Mouse (Mus musculus) neural tube, embryonic 14.5 days (tissue): Measurements from ENCODE around the gene Gtdc1. TPM values are rescaled to one million over a fixed set of nuclear protein-coding genes. Genes with fewer than 3 reads are reported as not detected.

ENCODE experiments used
- ATAC-seq: fragments of 200-750 bp; cut with Nextera tagmentation; 2 replicates; pipeline ENCODE4 v1.8.0; 2017; ENCODE audit warnings: low read depth, mild to moderate bottlenecking, moderate TSS enrichment, moderate library complexity
- H3K27ac ChIP-seq: fragments of 300-500 bp; sonication (generic); 2 replicates; pipeline ENCODE4 v1.5.1; 2014; ENCODE audit warnings: low read depth, mild to moderate bottlenecking, control low read depth, low read length, moderate library complexity, mixed read lengths
- H3K27me3 ChIP-seq: fragments of 300-500 bp; sonication (generic); 2 replicates; pipeline ENCODE4 v1.6.1; 2014; ENCODE audit warnings: low read length; ENCODE audit not compliant: control insufficient read depth, insufficient read depth
- H3K36me3 ChIP-seq: fragments of 300-500 bp; sonication (generic); 2 replicates; pipeline ENCODE4 v1.6.1; 2014; ENCODE audit warnings: low read length, mixed read lengths; ENCODE audit not compliant: control insufficient read depth, insufficient read depth
- H3K4me1 ChIP-seq: fragments of 300-500 bp; sonication (generic); 2 replicates; pipeline ENCODE4 v1.6.1; 2014; ENCODE audit warnings: low read length; ENCODE audit not compliant: control insufficient read depth, insufficient read depth
- H3K4me2 ChIP-seq: fragments of 300-500 bp; sonication (generic); 2 replicates; pipeline ENCODE4 v1.6.1; 2014; ENCODE audit warnings: mild to moderate bottlenecking, low read depth, low read length, control low read depth
- H3K4me3 ChIP-seq: fragments of 300-500 bp; sonication (generic); 2 replicates; pipeline ENCODE4 v1.5.1; 2014; ENCODE audit warnings: low read depth, low read length, control low read depth, mixed read lengths
- H3K9ac ChIP-seq: fragments of 300-500 bp; sonication (generic); replicated peaks from 2 replicates; pipeline ENCODE4 v1.6.1; 2014; ENCODE audit warnings: low read depth, mild to moderate bottlenecking, control low read depth, low read length, mixed read lengths
- H3K9me3 ChIP-seq: fragments of 300-500 bp; sonication (generic); 2 replicates; pipeline ENCODE4 v1.6.1; 2016; ENCODE audit warnings: low read length; ENCODE audit not compliant: control insufficient read depth
- WGBS: fragments of 180-500 bp; shearing (Covaris S2); extraction: QIAGEN DNeasy Blood & Tissue Kit; methylation state at CpG from one replicate; pipeline ENCODE4 v1.1.7; 2014; 5-methylcytosine and 5-hydroxymethylcytosine counted together
- polyA plus RNA-seq: library from polyadenylated mRNA; unstranded; fragments of >200 nt; fragmentation: Nextera tagmentation; extraction: Ambion mirVana; gene quantifications from 2 replicates; pipeline ENCODE4 v1.2.1, GENCODE M21; 2014

Gene Gtdc1
- polyA plus RNA-seq, 1 experiment from 2014 or later, result 28.4 TPM

GRCm38 (mm10) chr2:44930951-44931350 lies 3.5 kb upstream of the Gtdc1 start:
- ATAC-seq, result no peak
- no peak overlapping the region for H3K9ac ChIP-seq
- no peaks in the 10 kb centered on the region for H3K36me3 ChIP-seq
- no peak overlapping the region for H3K4me3 ChIP-seq
- peaks cover 4% of the 10 kb centered on the region for H3K9me3 ChIP-seq
- H3K4me2 ChIP-seq, result no peak overlapping the region
- 89% methylated on average over 3 of the region's 3 CpGs for WGBS
- no peaks in the 10 kb centered on the region for H3K4me1 ChIP-seq
- H3K27ac ChIP-seq, result no peak overlapping the region
- no peaks in the 10 kb centered on the region for H3K27me3 ChIP-seq

- H3K27me3 ChIP-seq, result no peaks in the 10 kb centered on the region
- H3K4me1 ChIP-seq, result no peaks in the 10 kb centered on the region
- 82% methylated on average over 3 of the region's 3 CpGs for WGBS
- no peaks in the 10 kb centered on the region for H3K36me3 ChIP-seq
- no peak overlapping the region for H3K9ac ChIP-seq
- no peak for ATAC-seq
- no peak overlapping the region for H3K27ac ChIP-seq
- H3K4me3 ChIP-seq, result no peak overlapping the region
- no peaks in the 10 kb centered on the region for H3K9me3 ChIP-seq
- H3K4me2 ChIP-seq, result no peak overlapping the region
These were observed 1.2 kb upstream of the Gtdc1 start for GRCm38 (mm10) chr2:44928631-44929030.

DNA sequence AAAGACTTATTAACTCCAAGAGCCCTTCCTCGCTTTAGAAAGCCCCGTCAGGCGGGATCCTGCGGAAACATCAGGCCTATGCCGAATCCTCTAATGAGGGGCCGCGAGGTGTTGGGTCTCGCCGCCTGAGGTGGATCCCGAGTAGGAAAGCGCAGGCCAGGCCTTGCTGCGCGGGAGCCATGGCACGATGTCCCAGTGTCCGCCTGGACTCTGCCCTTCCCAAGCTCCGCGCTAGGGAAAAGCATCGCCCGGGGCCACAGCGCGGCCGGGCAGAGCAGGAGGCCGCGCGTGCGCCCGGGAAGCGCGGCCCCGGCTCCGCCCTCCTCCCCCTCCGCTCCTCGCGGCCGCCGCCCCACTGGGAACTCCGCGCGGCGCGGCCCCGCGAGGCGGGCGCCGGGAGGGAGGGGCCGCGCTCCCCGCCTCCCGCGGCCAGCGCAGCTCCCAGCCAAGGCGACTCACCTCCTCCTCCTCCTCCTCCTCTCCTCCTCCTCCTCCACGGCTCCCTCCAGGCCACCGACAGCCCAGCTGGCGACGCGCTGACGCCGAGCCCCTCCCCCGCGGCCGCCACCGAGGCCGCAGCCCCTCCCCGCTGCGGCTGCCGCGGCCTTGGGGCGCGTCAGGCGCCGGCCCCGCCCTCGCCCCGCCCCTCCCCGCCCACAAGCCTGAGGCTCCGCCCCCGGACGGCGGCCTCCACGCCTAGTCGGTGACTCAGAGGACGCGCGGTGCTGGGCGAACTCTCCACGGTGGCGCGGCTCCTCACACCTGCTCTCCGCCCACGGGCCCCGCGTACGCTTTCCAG lies 575 bp downstream of the Gtdc1 start:
- under 1% methylated on average over 72 of the region's 95 CpGs for WGBS
- Histone ChIP-seq H3K9me3 (no peaks in the 10 kb centered on the region), H3K36me3 (no peaks in the 10 kb centered on the region), H3K4me3 (peak overlapping the region; percentile 70), H3K4me1 (no peaks in the 10 kb centered on the region), H3K4me2 (peak overlapping the region; percentile 79), H3K27ac (peak overlapping the region; percentile 90), H3K9ac (peak overlapping the region; percentile 70), H3K27me3 (no peaks in the 10 kb centered on the region)
- ATAC-seq, result peak; percentile 98

GRCm38 (mm10) chr2:44926167-44926682 lies 1.2 kb downstream of the Gtdc1 start:
- Histone ChIP-seq H3K36me3 (no peaks in the 10 kb centered on the region), H3K9ac (peak overlapping the region; percentile 70), H3K9me3 (no peaks in the 10 kb centered on the region), H3K4me1 (no peaks in the 10 kb centered on the region), H3K27ac (peak overlapping the region; percentile 90), H3K4me2 (peak overlapping the region; percentile 79), H3K27me3 (no peaks in the 10 kb centered on the region), H3K4me3 (peak overlapping the region; percentile 70)
- 0% methylated on average over 17 of the region's 17 CpGs for WGBS
- ATAC-seq, result no peak

GRCm38 (mm10) chr2:44924618-44925017 lies 2.8 kb downstream of the Gtdc1 start:
- Histone ChIP-seq H3K9me3 (no peaks in the 10 kb centered on the region), H3K27me3 (no peaks in the 10 kb centered on the region), H3K36me3 (no peaks in the 10 kb centered on the region), H3K9ac (no peak overlapping the region), H3K4me3 (no peak overlapping the region), H3K27ac (no peak overlapping the region), H3K4me2 (no peak overlapping the region), H3K4me1 (no peaks in the 10 kb centered on the region)
- ATAC-seq, result no peak

GRCm38 (mm10) chr2:44923056-44923883 lies 4.2 kb downstream of the Gtdc1 start:
- H3K4me2 ChIP-seq, result no peak overlapping the region
- H3K9me3 ChIP-seq, result no peaks in the 10 kb centered on the region
- no peak overlapping the region for H3K9ac ChIP-seq
- no peaks in the 10 kb centered on the region for H3K27me3 ChIP-seq
- WGBS, result 95% methylated on average over 8 of the region's 8 CpGs
- H3K36me3 ChIP-seq, result no peaks in the 10 kb centered on the region
- H3K27ac ChIP-seq, result no peak overlapping the region
- H3K4me3 ChIP-seq, result no peak overlapping the region
- H3K4me1 ChIP-seq, result no peaks in the 10 kb centered on the region
- ATAC-seq, result no peak

GRCm38 (mm10) chr2:44922500-44922899 lies 5.0 kb downstream of the Gtdc1 start:
- Histone ChIP-seq H3K9ac (no peak overlapping the region), H3K4me3 (no peak overlapping the region), H3K27ac (no peak overlapping the region), H3K36me3 (no peaks in the 10 kb centered on the region), H3K4me2 (no peak overlapping the region), H3K27me3 (no peaks in the 10 kb centered on the region), H3K9me3 (no peaks in the 10 kb centered on the region), H3K4me1 (no peaks in the 10 kb centered on the region)
- ATAC-seq, result no peak
- 95% methylated on average over 2 of the region's 2 CpGs for WGBS

GRCm38 (mm10) chr2:44920471-44920870 lies 7.0 kb downstream of the Gtdc1 start:
- ATAC-seq, result no peak
- no peaks in the 10 kb centered on the region for H3K36me3 ChIP-seq
- H3K4me2 ChIP-seq, result no peak overlapping the region
- no peak overlapping the region for H3K4me3 ChIP-seq
- no peaks in the 10 kb centered on the region for H3K9me3 ChIP-seq
- H3K27me3 ChIP-seq, result no peaks in the 10 kb centered on the region
- H3K27ac ChIP-seq, result no peak overlapping the region
- H3K4me1 ChIP-seq, result no peaks in the 10 kb centered on the region
- no peak overlapping the region for H3K9ac ChIP-seq
- 89% methylated on average over 3 of the region's 3 CpGs for WGBS

DNA sequence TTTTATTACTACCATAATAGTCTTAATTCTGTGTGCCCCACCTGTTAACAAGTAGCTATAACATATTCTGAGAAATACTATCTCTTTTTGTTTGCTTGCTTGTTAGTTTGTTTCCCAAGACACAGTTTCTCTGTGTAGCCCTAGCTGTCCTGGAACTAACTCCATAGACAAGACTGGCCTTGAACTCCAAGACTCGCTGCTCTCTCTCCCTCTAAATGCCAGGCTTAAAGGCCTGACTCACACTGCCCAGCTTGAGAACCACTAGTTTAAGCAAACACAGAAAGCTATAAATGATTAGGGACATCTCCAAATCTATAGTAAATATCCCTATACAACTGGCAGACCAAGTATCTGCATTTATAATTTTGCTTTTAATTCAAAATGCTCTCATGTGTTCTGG lies 8.1 kb downstream of the Gtdc1 start:
- no peak for ATAC-seq
- no peaks in the 10 kb centered on the region for H3K27me3 ChIP-seq

More for the DNA sequence above, 8.1 kb downstream of the Gtdc1 start:
- WGBS, result 73% methylated on average over 1 of the region's 1 CpGs
- H3K9ac ChIP-seq, result no peak overlapping the region
- H3K9me3 ChIP-seq, result no peaks in the 10 kb centered on the region
- no peaks in the 10 kb centered on the region for H3K4me1 ChIP-seq
- H3K4me3 ChIP-seq, result no peak overlapping the region
- no peak overlapping the region for H3K4me2 ChIP-seq
- no peak overlapping the region for H3K27ac ChIP-seq
- no peaks in the 10 kb centered on the region for H3K36me3 ChIP-seq
